Mouse (Mus musculus) MEL (cell line): ENCODE measurements around the gene Rcl1.

ENCODE experiments used
- CTCF ChIP-seq, 3 experiments: IDR thresholded peaks in 2 of 3; conservative IDR thresholded peaks in 1 of 3; 2 replicates each; pipeline ENCODE4 v1.5.1; 2011 to 2012; ENCODE audit warnings: low read length in 3 of 3, low read depth in 2 of 3, mild to moderate bottlenecking in 2 of 3, improper control_type of control experiment in 1 of 3, inconsistent platforms in 1 of 3, mixed read lengths in 1 of 3, moderate library complexity in 1 of 3; ENCODE audit not compliant: control insufficient read depth in 1 of 3, insufficient read depth in 1 of 3, poor library complexity in 1 of 3, severe bottlenecking in 1 of 3
- EP300 ChIP-seq, 2 experiments: IDR thresholded peaks; 2 replicates each; pipeline ENCODE4 v1.6.1; 2011; ENCODE audit warnings: improper control_type of control experiment in 2 of 2, low read length in 2 of 2, low read depth in 1 of 2, mild to moderate bottlenecking in 1 of 2
- GATA1 ChIP-seq: IDR thresholded peaks from 2 replicates; pipeline ENCODE4 v1.6.1; 2011; ENCODE audit warnings: low read depth, low read length, improper control_type of control experiment
- NELFE ChIP-seq: IDR thresholded peaks from 2 replicates; pipeline ENCODE4 v1.6.1; 2011; ENCODE audit warnings: low read depth, low read length, improper control_type of control experiment
- POLR2A ChIP-seq, 2 experiments: IDR thresholded peaks; 2 replicates each; pipeline ENCODE4 v1.6.1; 2011 to 2012; ENCODE audit warnings: low read length in 2 of 2, mild to moderate bottlenecking in 2 of 2, control low read depth in 1 of 2, improper control_type of control experiment in 1 of 2, low read depth in 1 of 2, moderate library complexity in 1 of 2; ENCODE audit not compliant: control insufficient read depth in 1 of 2, insufficient read depth in 1 of 2, poor library complexity in 1 of 2
- RAD21 ChIP-seq: IDR thresholded peaks from 2 replicates; pipeline ENCODE4 v1.6.1; 2011; ENCODE audit warnings: mild to moderate bottlenecking, low read depth, low read length, improper control_type of control experiment
- RCOR1 ChIP-seq: IDR thresholded peaks from 2 replicates; pipeline ENCODE4 v1.6.1; 2012; ENCODE audit warnings: low read depth, mild to moderate bottlenecking, inconsistent platforms, low read length, improper control_type of control experiment
- TCF12 ChIP-seq: IDR thresholded peaks from 2 replicates; pipeline ENCODE4 v1.6.1; 2014; ENCODE audit warnings: low read depth, mild to moderate bottlenecking, inconsistent platforms, low read length, improper control_type of control experiment, moderate library complexity

DNA sequence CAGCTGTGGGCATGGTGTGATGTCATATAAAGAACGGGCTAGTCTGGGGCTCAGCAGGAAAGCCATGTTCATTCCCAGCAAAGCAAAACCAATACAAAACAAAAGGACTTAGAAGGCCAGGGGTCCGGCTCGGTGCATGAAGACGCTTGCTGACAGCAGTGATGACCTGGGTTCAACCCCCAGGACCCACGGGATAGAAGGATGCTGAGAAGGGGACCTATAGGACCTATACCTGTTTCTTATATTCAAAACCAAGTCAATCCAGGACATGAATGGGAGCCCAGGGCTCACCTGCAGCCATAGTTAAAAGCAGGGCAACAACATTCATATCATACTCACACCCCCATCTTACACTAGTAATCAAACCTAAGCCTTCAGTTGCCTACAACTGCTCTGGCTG is 38.2 kb upstream of the Rcl1 start:
- TF ChIP-seq TCF12 = no peak
- TF ChIP-seq EP300 (IDR thresholded peaks at IDR 0.05; ENCODE audit: low read depth in 1 of 2, low read length in 2 of 2) = no peak
- TF ChIP-seq POLR2A (IDR thresholded peaks at IDR 0.05; ENCODE audit: control insufficient read depth in 1 of 2, insufficient read depth in 1 of 2, low read depth in 1 of 2, low read length in 2 of 2, poor library complexity in 1 of 2) = no peak
- no peak for TF ChIP-seq CTCF (IDR thresholded peaks at IDR 0.05 in 2 of 3, conservative IDR thresholded peaks at IDR 0.05 in 1 of 3; ENCODE audit: control insufficient read depth in 1 of 3, insufficient read depth in 1 of 3, low read depth in 2 of 3, low read length in 3 of 3, poor library complexity in 1 of 3, severe bottlenecking in 1 of 3)
- TF ChIP-seq NELFE = no peak
- no peak for TF ChIP-seq GATA1
- no peak for TF ChIP-seq RAD21
- no peak for TF ChIP-seq RCOR1
